Mouse (Mus musculus): ENCODE data around the gene Bet1l. TPM values are rescaled to one million over a fixed set of nuclear protein-coding genes. Genes with fewer than 3 reads are reported as not detected.
A peak's percentile ranks its signal among the peaks of the same experiment; 100 is the strongest.
"Not testable (repeated sequence)": the region's sequence is repeated elsewhere in the genome, so short reads cannot be mapped to it uniquely, and the experiment has no call there.

Gene Bet1l
- polyA plus RNA-seq, 1 experiment from 2014 or later: 27.9 TPM

GRCm38 (mm10) chr7:140897863-140898262 is 40.5 kb upstream of the Bet1l start:
- Histone ChIP-seq H3K9ac (ENCODE audit: low read length) (no peak overlapping the region), H3K27me3 (ENCODE audit: control insufficient read depth, insufficient read depth, low read length) (no peaks in the 10 kb centered on the region), H3K36me3 (ENCODE audit: control insufficient read depth, insufficient read depth, low read length) (peaks cover 15% of the 10 kb centered on the region; the same call in 1 of the 2 replicates), H3K4me3 (ENCODE audit: low read depth, low read length) (no peak overlapping the region), H3K4me1 (ENCODE audit: control insufficient read depth, insufficient read depth, low read length) (peaks cover 3% of the 10 kb centered on the region; the same call in 1 of the 2 replicates), H3K9me3 (ENCODE audit: control insufficient read depth, low read length) (no peaks in the 10 kb centered on the region), H3K27ac (replicated peaks; ENCODE audit: low read depth, low read length) (no peak overlapping the region), H3K4me2 (ENCODE audit: low read depth, severe bottlenecking) (no peak overlapping the region)
- DNase-seq (ENCODE audit: low spot score) (no peak), ATAC-seq (ENCODE audit: insufficient number of reproducible peaks, low FRiP score, low TSS enrichment, low read depth) (no peak)
- 91% methylated on average over 7 of the region's 7 CpGs for WGBS

DNA sequence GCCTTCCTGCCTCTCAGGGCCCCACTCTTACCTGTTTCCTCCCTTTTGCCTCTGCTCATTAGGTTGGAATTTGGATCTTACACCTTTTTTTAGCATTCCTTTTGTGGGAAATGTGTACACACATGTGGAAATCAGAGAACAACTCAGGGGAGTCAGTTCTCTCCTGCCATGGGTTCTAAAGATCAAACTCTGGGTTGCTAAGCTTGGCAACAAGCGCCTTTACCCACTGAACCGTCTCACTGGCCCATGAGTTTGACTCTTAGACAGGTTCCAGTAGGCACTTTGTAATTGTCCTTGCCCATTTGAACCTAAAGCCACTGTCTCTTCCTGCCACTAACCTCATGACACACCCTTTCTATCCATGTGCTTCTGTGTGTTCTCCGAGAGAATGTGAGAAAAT is 37.2 kb upstream of the Bet1l start:
- H3K9me3 ChIP-seq (ENCODE audit: control insufficient read depth, low read length): no peaks in the 10 kb centered on the region
- no peak overlapping the region for H3K4me2 ChIP-seq (ENCODE audit: low read depth, severe bottlenecking)
- no peaks in the 10 kb centered on the region for H3K27me3 ChIP-seq (ENCODE audit: control insufficient read depth, insufficient read depth, low read length)
- no peak for DNase-seq (ENCODE audit: low spot score)
- H3K36me3 ChIP-seq (ENCODE audit: control insufficient read depth, insufficient read depth, low read length): peaks cover 19% of the 10 kb centered on the region; the same call in 1 of the 2 replicates
- H3K4me3 ChIP-seq (ENCODE audit: low read depth, low read length): no peak overlapping the region
- H3K27ac ChIP-seq (replicated peaks; ENCODE audit: low read depth, low read length): no peak overlapping the region
- 92% methylated on average over 3 of the region's 3 CpGs for WGBS
- no peak overlapping the region for H3K9ac ChIP-seq (ENCODE audit: low read length)
- no peak for ATAC-seq (ENCODE audit: insufficient number of reproducible peaks, low FRiP score, low TSS enrichment, low read depth)
- no peaks in the 10 kb centered on the region for H3K4me1 ChIP-seq (ENCODE audit: control insufficient read depth, insufficient read depth, low read length)

- no peaks in the 10 kb centered on the region for H3K27me3 ChIP-seq (ENCODE audit: control insufficient read depth, insufficient read depth, low read length)
- H3K4me2 ChIP-seq (ENCODE audit: low read depth, severe bottlenecking): no peak overlapping the region
- ATAC-seq (ENCODE audit: insufficient number of reproducible peaks, low FRiP score, low TSS enrichment, low read depth) (no peak), DNase-seq (ENCODE audit: low spot score) (no peak)
- H3K9ac ChIP-seq (ENCODE audit: low read length): no peak overlapping the region
- WGBS: 90% methylated on average over 7 of the region's 7 CpGs
- peaks cover 21% of the 10 kb centered on the region; the same call in 1 of the 2 replicates for H3K36me3 ChIP-seq (ENCODE audit: control insufficient read depth, insufficient read depth, low read length)
- no peaks in the 10 kb centered on the region for H3K9me3 ChIP-seq (ENCODE audit: control insufficient read depth, low read length)
- H3K27ac ChIP-seq (replicated peaks; ENCODE audit: low read depth, low read length): no peak overlapping the region
- H3K4me1 ChIP-seq (ENCODE audit: control insufficient read depth, insufficient read depth, low read length): no peaks in the 10 kb centered on the region
- H3K4me3 ChIP-seq (ENCODE audit: low read depth, low read length): no peak overlapping the region
These were observed 36.7 kb upstream of the Bet1l start for GRCm38 (mm10) chr7:140894031-140894430.

DNA sequence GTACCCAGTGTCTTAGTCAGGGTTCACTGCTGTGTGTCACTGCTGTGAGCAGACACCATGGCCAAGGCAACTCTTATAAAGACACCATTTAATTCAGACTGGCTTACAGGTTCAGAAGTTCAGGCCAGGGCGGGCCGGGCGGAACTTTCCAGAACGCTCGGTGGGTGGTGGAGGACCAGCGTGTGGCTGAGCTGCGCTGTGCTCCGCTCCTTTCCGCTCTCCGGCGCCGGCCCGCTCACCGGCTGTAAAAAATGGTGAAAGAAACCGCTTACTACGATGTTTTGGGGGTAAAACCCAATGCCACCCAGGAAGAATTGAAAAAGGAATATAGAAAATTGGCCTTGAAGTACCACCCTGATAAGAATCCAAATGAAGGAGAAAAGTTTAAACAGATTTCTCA is 33.3 kb upstream of the Bet1l start:
- not testable (repeated sequence) for ATAC-seq (ENCODE audit: insufficient number of reproducible peaks, low FRiP score, low TSS enrichment, low read depth); H3K9ac ChIP-seq (ENCODE audit: low read length); DNase-seq (ENCODE audit: low spot score); H3K4me3 ChIP-seq (ENCODE audit: low read depth, low read length); H3K4me1 ChIP-seq (ENCODE audit: control insufficient read depth, insufficient read depth, low read length); H3K27me3 ChIP-seq (ENCODE audit: control insufficient read depth, insufficient read depth, low read length); H3K4me2 ChIP-seq (ENCODE audit: low read depth, severe bottlenecking); H3K9me3 ChIP-seq (ENCODE audit: control insufficient read depth, low read length); H3K27ac ChIP-seq (replicated peaks; ENCODE audit: low read depth, low read length)
- H3K36me3 ChIP-seq (ENCODE audit: control insufficient read depth, insufficient read depth, low read length): peaks cover 18% of the 10 kb centered on the region; the same call in 1 of the 2 replicates
- 97% methylated on average over 16 of the region's 16 CpGs for WGBS

GRCm38 (mm10) chr7:140882469-140882803 is 25.1 kb upstream of the Bet1l start:
- H3K9me3 ChIP-seq (ENCODE audit: control insufficient read depth, low read length): no peaks in the 10 kb centered on the region
- H3K4me2 ChIP-seq (ENCODE audit: low read depth, severe bottlenecking): peak overlapping the region; percentile 89
- ATAC-seq (ENCODE audit: insufficient number of reproducible peaks, low FRiP score, low TSS enrichment, low read depth) (peak; percentile 60), DNase-seq (ENCODE audit: low spot score) (no peak)
- no peaks in the 10 kb centered on the region for H3K4me1 ChIP-seq (ENCODE audit: control insufficient read depth, insufficient read depth, low read length)
- H3K27ac ChIP-seq (replicated peaks; ENCODE audit: low read depth, low read length): 0 out of 2 replicates have a peak overlapping the region, but pooled peaks have one; percentile 16
- H3K9ac ChIP-seq (ENCODE audit: low read length): peak overlapping the region; percentile 75
- no peaks in the 10 kb centered on the region for H3K27me3 ChIP-seq (ENCODE audit: control insufficient read depth, insufficient read depth, low read length)
- peak overlapping the region; percentile 94 for H3K4me3 ChIP-seq (ENCODE audit: low read depth, low read length)
- 0% methylated on average over 12 of the region's 12 CpGs for WGBS
- H3K36me3 ChIP-seq (ENCODE audit: control insufficient read depth, insufficient read depth, low read length): peaks cover 9% of the 10 kb centered on the region; the same call in 1 of the 2 replicates

DNA sequence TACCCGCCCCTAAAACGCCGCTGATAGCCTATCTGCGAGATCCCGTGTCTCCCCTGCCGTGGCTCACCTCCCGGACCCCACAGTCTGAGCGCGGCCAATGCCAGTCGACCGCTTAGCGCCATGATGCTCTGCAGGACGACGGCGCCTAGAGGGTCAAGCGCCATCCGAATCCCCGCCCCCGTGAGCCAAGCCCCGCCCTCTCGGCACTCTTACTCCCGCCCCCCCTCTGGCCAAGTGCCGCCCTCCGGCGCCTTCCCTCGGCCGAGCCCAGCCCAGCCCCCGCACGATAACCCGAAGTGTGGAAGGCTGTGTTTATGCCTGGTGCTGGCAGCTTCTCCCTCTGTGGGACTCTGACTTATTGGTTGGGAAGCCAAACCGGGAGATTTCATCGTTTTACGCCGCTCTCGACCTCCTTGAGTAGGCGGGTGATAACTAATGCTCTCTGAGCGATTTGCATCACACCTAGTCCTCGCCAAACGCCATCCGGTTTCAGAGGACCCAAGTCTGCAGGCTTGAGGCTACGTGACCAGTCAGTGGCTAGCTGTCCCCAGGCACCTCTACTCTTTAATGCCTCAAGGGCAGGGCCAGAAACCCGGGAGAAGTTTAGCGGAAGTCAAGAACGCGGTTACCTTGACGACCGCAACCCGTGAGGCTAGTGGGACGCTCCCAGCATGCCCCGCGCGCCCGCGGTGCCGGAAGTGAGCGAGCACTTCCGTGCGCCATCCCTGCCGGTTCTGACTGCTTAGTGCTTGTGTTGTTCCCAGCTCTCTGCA is 24.5 kb upstream of the Bet1l start, which contains the start of the genes Psmd13 and Sirt3:
Gene Psmd13, plus strand, starts transcription at position 273 of the 773 bp plus-strand sequence.
Gene Sirt3, minus strand, starts transcription at position 614 of the 773 bp plus-strand sequence.
- peak within 1 kb of the TSS; percentile 75 for H3K9ac ChIP-seq (ENCODE audit: low read length)
- no peaks in the 10 kb centered on the region for H3K27me3 ChIP-seq (ENCODE audit: control insufficient read depth, insufficient read depth, low read length)
- peak within 1 kb of the TSS; percentile 89 for H3K4me2 ChIP-seq (ENCODE audit: low read depth, severe bottlenecking)
- H3K36me3 ChIP-seq (ENCODE audit: control insufficient read depth, insufficient read depth, low read length): peaks cover 9% of the 10 kb centered on the region; the same call in 1 of the 2 replicates
- 0% methylated on average over 59 of the region's 59 CpGs for whole genome bisulfite sequencing
- ATAC-seq (ENCODE audit: insufficient number of reproducible peaks, low FRiP score, low TSS enrichment, low read depth): peak; percentile 95
- no peaks in the 10 kb centered on the region for H3K4me1 ChIP-seq (ENCODE audit: control insufficient read depth, insufficient read depth, low read length)
- peak within 1 kb of the TSS; percentile 94 for H3K4me3 ChIP-seq (ENCODE audit: low read depth, low read length)
- peak; percentile 95 for DNase-seq (ENCODE audit: low spot score)
- peak within 1 kb of the TSS; percentile 16; the same call in 1 of the 2 replicates for H3K27ac ChIP-seq (replicated peaks; ENCODE audit: low read depth, low read length)
- no peaks in the 10 kb centered on the region for H3K9me3 ChIP-seq (ENCODE audit: control insufficient read depth, low read length)

- no peak for DNase-seq (ENCODE audit: low spot score)
- Histone ChIP-seq H3K9ac (ENCODE audit: low read length) (peak overlapping the region; percentile 65; the same call in 1 of the 2 replicates), H3K27ac (replicated peaks; ENCODE audit: low read depth, low read length) (no peak overlapping the region), H3K27me3 (ENCODE audit: control insufficient read depth, insufficient read depth, low read length) (no peaks in the 10 kb centered on the region), H3K36me3 (ENCODE audit: control insufficient read depth, insufficient read depth, low read length) (peaks cover 5% of the 10 kb centered on the region), H3K4me2 (ENCODE audit: low read depth, severe bottlenecking) (peak overlapping the region; percentile 89), H3K4me1 (ENCODE audit: control insufficient read depth, insufficient read depth, low read length) (no peaks in the 10 kb centered on the region), H3K9me3 (ENCODE audit: control insufficient read depth, low read length) (no peaks in the 10 kb centered on the region), H3K4me3 (ENCODE audit: low read depth, low read length) (peak overlapping the region; percentile 94)
- ATAC-seq (ENCODE audit: insufficient number of reproducible peaks, low FRiP score, low TSS enrichment, low read depth): no peak
- 30% methylated on average over 8 of the region's 8 CpGs for WGBS
These were observed 23.6 kb upstream of the Bet1l start for GRCm38 (mm10) chr7:140880865-140881515.

DNA sequence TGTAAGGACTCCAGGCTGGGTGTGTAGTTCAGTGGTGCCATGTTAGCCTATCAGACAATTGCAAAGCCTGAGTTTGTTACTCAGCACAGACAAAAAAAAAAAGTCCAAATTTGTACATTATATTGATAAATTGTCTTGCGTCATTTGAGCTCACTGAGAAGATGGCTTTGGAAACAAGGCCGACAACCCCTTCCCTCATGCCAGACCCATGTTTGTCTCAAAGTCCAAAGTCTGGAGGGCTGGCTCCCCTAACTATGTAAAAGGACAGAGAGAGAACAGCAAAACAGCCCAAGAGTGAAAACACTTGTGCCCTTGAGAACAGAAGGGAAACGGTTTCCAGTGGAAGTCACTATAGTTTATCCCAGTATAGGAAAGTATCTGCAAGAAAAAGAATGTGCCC is 23.0 kb upstream of the Bet1l start:
- WGBS: 85% methylated on average over 3 of the region's 3 CpGs
- no peak overlapping the region for H3K27ac ChIP-seq (replicated peaks; ENCODE audit: low read depth, low read length)
- 0 out of 2 replicates have a peak overlapping the region, but pooled peaks have one; percentile 20 for H3K4me2 ChIP-seq (ENCODE audit: low read depth, severe bottlenecking)
- ATAC-seq (ENCODE audit: insufficient number of reproducible peaks, low FRiP score, low TSS enrichment, low read depth): no peak
- H3K4me3 ChIP-seq (ENCODE audit: low read depth, low read length): no peak overlapping the region
- H3K4me1 ChIP-seq (ENCODE audit: control insufficient read depth, insufficient read depth, low read length): no peaks in the 10 kb centered on the region
- peaks cover 7% of the 10 kb centered on the region for H3K36me3 ChIP-seq (ENCODE audit: control insufficient read depth, insufficient read depth, low read length)
- DNase-seq (ENCODE audit: low spot score): no peak
- H3K9me3 ChIP-seq (ENCODE audit: control insufficient read depth, low read length): no peaks in the 10 kb centered on the region
- H3K27me3 ChIP-seq (ENCODE audit: control insufficient read depth, insufficient read depth, low read length): no peaks in the 10 kb centered on the region
- no peak overlapping the region for H3K9ac ChIP-seq (ENCODE audit: low read length)

All from limb, embryonic 11.5 days (tissue).